Mouse (Mus musculus) kidney, adult 9 months (tissue): ENCODE measurements around the gene Mybph.

Source experiments
- DNase-seq: peaks from one replicate; pipeline ENCODE4 v3.0.0; 2022

Mybph gene

DNA sequence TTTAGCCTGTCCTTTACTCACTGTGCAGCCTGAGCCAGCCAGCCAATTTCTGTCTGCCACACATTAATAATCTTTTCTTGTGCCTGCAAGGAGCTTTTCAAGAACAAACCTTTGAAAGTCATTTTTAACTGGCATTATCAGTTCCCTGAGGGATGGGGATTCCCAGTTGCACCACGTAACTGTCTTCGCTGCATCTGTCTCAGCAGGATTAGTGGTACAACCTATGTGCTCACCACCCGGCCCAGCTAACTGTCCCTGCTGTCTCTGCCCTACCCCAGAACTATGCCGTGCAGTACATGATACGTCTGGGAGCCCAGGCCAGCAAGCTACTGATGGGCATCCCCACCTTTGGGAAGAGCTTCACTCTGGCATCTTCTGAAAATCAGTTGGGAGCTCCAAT is 5.0 kb upstream of the Mybph start:
- no peak for DNase-seq

DNA sequence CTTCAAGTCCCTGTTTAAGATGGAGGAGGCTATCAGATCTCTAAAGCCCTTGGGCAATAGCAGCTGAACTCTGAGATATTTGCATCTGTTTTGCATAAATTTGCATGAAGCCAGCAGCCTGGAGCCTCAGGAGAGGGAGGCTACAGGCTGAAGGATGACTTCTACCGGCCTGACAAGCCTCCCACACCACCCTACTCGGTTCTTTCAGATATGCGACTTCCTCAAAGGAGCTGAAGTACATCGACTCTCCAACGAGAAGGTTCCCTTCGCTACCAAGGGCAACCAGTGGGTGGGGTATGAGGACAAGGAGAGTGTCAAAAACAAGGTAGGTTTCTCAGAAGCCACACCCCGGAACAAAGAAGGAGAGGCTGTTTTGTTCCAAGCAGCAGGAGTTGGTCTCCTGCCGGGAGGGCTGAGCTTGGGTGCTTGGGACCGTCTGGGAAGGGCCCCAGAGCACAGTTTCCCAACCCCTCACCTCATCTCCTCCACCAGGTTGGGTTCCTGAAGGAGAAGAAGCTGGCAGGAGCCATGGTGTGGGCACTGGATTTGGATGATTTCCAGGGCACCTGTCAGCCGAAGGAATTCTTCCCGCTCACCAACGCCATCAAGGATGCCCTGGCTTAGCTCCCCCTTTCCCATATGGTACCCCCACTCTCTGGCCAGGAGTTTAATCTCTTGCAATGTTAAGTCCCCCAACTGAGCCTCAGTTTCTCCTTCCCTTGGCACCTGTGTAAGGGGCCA is 4.1 kb upstream of the Mybph start:
- peak; percentile 12 for DNase-seq

DNA sequence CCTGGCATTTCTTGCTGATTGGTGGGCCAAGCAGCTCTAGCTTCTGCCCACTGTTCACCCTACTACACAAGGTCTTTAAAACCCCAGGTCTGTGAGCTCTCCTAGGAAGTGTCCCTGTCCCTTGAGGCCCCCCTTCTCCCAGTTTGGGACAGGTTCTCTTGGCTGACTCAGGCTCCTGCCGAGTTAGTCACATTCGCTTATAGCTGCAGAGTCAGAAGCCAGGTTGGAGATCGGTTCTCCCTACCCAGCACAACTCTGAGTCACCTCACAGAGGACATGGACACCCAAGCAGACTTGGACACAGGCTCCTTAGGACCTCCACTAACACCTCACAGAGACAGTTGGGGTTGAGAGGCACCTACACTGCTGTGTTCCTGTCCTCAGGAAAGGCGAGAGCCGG is 2.1 kb upstream of the Mybph start:
- no peak for DNase-seq

DNA sequence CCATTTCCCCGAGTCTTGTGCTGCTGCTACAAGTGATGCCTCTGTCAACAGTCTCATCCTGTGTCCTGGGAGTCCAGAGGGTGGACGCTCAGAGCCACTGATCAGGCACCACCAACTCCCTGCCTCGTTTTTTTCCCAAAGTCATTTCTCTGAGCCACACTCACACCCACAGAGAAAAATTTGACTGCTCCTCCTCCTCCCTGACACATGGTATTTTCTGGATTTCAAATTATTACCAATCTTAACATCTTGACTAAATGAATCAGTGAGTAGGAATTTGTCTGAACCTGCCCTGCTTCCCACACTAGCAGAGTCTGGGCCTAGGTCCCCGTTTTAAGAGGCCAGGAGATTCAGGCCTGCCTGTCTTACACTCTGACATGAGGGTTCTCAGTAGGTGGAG is 1.2 kb upstream of the Mybph start:
- no peak for DNase-seq

DNA sequence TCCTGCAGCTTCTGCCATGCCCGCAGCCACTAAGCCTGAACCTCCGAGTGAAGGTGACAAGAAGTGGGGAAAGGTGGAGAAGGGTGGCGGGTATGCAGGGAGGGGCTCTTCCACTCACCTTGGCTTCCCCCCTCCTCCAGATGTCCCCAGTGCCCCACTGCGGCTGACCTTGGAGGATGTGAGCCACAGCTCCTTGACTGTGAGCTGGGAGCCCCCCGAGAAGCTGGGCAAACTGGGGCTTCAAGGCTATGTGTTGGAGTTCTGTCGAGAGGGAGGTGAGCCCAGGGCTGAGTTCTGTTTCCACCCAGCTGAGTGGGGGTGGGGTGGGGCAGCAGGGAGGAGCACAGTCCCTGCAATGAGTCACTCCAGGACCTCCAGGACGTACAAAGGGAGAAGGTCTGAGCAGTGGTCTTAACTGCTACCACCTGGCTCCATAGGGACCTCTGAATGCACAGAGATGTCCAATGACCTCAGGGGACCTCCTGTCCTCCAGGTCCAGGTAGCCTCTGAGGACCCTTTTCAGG is 488 bp downstream of the Mybph start:
- DNase-seq = no peak

DNA sequence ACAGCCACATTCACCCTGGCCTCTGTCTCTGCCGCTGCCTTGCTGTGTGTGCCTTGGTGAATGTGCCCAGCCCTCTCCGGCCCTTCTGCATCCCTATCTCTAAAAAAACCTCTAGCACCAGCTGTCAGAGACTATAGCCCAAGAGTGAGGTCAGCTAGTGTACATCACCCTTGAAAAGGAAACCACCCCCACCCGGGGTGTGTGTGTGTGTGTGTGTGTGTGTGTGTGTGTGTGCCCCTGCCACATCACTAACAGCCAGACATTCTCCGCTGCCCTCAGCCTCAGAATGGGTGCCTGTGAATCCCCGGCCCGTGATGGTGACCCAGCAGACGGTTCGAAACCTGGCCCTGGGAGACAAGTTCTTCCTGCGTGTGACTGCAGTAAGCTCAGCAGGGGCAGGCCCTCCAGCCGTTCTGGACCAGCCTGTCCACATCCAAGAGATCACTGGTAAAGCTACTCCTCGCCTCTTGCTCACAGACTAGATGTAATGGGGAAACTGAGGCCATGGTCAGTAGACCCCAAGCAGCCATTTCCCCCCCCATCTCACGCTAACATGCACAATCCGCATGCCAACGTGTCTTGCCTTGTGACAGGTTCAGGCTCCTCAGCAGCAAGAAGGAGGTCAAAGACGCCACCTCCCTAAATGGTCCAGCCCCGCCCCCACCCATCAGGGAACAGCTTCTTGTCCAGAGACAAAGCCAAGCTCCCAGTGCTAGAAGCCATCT is 1.2 kb downstream of the Mybph start:
- no peak for DNase-seq

DNA sequence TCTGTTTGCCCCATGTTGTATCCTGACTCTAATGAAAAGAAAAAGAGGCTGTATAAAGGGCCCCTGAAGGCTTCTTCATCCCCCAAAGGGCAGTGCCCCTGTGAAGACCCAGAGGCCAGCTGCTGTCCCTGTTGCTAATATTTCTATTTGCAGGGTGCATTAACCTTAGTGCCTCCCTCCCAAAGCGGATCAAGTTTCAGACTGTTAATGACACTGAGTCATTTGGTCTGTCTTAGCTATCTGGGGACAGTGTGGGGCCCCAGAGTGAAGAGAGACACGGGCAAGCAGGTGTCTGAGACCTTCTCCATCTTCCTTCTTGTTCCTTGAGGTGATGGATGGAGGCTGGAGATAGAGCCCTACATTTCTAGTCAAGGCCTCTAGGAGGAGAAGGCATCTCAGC is 1.9 kb downstream of the Mybph start:
- DNase-seq = no peak

DNA sequence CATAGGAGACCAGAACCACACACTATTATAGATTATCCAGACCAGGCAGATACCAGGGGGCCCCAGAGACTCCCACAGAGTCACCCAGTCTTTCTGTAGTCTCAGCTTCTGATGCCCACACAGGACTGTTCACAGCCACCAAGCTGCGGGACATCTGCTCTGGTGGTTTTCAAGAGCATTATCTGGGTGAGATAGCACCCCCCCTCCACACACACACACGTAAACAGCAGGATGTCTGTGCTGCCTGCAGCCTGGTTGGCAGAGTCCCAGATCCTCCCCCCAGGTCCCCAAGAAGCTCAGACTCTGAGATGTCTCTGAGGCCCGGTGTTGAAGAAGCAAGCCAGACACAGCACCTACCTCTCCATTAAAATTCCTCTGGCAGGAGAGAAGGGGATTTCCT is 2.3 kb downstream of the Mybph start:
- no peak for DNase-seq

DNA sequence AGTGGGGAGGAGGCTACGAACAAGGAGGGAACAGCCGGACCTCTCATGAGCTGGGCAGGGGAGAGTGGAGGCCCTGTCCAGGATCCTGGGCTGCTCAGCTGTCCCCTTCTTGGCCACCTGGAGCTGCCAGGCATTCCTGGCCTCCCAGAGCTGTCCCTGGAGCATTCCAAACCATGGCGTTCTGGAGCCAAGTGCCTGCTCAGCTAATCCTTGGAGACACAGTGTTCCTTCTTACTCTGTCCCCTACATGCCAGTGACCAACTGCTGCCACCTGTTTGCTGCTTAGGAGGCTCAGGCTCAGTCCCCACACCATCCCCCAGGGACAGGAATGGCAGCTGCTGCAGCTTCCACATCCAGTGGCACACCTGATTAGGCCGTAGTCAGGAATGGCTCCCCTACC is 2.7 kb downstream of the Mybph start:
- DNase-seq = no peak

DNA sequence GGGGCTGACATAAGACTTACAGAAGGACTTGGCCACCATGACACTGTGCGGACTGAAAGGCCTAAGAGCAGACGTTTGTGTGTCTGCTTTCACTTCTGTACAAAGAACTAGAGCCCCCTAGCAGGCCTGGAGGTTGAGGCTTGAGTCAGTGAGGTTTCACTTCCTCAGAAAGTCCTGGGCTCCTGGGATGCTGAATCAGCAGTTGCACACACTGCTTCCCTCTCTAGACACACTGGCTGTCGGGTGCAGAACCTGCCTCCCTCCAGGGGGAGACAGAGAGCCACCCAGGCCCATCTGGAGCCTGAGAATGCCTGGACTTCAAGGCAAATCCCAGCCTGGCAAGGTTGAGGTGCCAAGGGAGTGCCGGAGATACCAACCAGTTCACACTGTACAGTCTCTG is 3.1 kb downstream of the Mybph start:
- peak; percentile 78 for DNase-seq

DNA sequence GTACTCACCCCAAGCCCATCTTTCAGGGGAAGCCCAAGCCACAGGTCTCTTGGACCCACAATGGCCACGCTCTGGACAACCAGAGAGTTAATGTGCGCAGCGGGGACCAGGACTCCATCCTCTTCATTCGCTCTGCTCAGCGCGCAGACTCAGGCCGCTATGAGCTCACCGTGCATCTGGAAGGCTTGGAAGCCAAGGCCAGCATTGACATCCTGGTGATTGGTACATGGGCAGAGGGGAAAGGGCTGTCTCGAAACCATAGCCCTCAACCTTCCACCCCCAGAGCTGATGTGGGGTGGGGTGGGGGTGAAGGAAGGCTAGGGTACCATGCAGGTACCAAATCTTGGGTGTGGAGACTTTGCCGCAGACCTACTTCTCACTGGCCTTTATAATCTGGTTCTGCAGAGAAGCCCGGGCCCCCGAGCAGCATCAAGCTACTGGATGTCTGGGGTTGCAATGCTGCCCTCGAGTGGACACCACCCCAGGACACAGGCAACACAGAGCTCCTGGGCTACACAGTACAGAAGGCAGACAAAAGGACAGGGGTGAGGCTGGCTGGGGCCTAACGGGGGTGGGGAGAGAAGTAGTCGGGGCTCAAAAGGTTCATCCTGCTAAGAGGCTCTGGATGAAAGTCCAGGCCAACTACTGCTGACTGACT is 4.2 kb downstream of the Mybph start:
- no peak for DNase-seq

DNA sequence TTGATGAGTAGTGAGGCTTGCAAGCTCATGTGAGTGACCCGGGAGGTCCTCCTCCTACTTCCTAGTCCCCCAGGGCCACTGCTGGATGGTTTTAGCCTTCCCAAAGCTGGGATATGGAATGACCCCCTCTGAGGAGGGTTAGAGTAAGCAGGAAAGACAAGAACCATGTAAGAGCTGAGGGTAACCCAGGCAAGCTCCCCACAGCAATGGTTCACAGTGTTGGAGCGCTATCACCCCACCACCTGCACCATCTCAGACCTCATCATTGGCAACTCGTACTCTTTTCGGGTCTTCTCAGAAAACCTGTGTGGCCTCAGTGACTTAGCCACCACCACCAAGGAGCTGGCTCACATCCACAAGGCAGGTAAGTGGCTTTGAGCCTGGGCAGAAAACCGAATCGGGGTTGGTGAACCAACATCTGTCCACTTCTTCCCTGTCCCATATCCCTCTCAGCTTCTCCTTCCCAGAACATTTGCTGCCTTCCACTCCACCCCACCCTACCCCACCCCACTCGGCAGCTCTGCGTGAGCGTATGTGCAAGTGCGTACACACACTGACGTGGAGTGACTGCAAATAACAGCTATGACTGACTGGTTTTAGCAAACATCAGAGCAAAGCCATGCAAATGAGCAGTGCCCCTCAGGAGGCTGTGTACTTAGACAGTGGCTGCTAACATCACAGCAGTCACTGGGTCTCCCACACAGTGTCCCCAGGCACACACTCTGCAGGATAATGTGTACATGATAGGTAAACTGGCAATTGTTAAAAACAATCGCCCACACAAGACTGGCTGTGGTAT is 5.1 kb downstream of the Mybph start:
- DNase-seq = no peak

DNA sequence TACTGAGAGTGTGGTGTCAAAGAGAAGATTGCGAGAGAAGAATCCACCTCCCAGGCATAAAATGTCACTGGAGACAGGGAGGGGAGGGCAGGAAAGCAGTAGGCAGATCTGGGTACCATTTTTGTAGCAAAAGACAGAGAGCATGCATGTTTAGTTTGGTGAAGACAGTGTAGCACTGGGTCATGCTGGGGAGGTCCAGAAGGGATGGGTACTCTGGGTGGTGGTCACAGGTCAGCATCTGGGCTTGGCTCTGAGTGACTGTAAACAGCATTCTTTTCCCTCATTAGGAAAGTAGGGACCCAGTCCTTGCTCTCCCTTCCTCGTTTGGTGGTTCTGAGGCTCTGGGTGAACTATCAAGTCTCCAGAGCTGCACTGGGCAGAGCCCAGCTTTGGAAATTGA is 7.2 kb downstream of the Mybph start:
- DNase-seq = no peak

DNA sequence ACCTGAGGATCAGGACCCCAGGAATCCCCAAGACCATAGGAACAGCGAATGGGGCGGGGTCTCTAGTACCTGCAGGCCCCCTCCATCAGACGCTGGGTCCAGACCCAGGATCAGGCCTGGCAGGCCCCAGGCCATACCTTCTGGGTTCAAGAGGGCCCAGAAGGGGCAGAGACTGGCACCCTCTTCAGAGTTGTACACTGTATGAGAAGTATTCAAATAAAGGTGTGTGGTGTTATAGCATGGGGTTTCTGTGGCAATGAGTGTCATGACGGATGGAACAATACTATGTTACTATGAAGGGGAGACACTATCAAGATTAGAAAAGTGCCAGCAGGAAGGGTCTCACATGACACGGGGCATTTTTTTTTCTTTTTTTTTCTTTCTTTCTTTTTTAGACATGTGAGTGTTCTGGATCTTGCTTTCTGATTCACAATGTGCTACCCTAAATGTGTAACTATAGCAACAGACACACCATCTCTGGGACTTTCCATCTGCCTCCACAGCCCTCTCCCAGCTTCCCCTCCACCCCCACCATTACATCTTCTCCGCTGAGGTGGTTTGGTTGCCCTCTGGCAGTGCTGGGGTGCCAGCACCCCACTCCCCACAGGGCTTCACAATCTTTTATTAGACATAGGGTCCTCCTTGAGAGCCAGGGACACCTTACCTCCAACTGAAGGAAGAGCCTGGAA is 7.9 kb downstream of the Mybph start:
- DNase-seq = no peak

DNA sequence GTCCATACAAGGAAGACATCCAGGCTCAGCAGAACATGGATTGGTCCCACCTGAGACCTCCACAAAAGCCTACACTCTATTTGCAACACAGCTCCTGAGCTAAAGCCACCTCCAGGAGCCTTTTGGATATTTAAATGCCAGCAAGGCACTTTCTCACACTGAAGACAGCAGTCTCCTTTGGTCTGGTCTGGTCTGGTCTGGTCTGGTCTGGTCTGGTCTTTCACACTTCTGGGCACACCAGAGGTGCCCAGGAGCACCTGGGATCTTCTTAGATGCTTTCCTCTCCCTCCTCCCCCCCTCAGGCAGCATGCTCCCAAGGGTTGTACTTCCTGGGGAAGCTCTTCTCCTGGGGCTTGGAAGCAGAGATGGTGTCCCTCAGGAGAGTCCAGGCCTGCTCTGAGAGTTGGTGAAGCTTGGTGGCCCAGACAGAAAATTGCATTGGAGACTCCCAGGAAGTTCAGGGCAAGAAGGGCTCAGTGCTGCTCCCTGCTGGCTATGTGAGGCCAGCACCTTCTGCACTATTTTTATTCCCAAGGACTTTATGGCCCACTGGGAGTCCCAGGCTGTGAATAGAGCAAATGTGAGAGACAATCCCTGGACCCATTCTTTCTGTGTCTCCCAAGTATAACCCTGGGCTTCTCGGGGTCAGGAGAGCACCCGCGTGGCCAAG is 8.6 kb downstream of the Mybph start:
- DNase-seq = peak; percentile 58

DNA sequence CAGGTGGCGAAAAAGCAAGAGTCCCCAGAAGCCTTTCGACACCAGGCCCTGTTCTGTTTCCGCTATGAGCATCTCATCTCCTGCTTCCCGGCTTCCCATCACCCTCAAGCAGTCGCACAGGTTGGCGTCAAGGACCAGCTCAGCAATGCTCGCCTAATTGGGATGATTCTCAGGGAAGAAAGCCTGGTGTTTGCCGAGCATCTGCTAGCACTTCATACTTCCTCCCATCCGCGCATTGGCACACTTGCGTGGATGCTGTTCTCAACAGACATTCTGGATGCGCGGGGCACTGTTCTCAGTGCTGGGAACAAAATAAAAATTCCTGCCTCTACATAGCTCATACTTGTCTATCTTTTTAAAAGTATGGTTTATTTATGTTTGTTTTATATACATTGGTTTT is 11.0 kb downstream of the Mybph start:
- no peak for DNase-seq

DNA sequence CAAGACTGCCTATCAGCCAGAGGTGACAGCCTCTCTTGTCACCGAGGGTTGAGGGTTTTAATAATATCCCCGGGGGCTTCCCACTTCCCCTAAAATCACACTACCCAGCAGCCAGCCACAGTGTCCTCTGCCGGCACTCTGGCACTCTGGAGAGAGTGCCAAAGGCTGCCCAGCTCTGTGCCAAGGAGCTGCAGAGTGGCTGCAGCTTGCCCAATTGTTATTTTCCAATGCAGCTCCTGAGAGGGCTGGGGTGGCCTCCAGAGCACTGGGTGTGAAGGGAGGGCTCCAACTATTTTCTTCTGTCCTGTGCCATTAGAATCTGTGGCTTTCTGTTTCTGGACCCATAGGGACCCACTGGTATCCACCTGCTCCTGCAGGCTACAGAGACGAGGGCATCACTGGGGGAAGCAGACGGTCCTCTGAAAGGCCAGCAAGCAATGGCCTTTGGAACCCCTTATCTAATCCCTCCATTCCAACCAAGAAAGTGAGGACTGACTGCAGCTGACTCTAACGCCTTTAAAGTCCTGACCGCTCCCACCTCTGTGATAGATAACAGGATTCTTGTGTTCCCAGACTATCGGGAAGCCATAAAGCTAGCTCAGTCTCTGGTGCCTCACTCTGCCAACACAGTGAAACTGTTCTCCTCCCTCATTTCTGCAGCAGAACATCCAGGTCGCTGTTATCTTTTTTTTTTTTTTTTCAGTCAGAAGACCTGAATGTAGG is 12.2 kb downstream of the Mybph start:
- DNase-seq = no peak

DNA sequence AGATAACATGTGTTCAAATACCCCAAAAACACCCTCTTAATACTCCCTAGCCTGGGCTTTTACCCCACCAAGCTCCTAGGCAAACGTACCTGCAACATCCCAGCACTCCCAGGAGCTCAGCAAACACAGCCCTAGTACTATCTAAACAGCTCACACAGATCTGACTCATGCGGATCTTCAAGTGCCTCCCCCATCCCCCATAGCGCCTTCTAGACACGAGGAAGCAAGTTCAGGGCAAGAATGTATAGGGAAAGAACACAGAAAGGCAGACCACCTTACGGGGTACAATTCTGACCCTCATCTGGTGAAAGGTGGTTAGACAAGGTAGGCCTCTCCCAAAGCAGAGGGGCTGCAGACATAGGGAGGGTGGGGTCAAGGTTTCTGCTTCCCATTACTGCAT is 12.8 kb downstream of the Mybph start:
- no peak for DNase-seq

DNA sequence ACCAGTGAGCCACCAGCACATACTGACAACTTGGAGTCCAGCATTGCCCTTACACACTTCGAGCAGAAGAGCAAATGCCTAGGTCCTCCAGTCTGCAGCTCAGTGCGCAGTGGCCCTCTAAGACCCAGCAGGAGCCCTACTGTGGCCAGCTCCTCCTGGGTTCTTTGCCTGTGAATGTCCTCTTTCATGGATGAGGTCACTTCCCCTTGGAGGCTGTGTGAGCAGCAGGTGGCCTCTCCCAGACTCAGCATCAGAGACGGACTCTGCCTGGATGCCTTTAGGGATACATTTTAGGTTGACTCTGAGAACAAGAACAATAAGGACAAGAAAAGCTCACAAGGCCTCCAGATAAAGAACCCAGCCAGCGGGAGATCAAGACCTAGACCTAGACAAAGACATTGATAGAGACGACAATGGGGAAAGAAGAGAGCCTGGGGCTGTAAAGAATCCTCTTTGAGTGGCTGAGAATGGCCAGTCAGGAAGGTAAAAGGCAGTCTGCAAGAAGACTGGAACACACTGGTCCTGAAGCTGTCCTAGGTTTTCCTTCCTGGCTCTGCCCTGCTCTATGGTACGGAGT is 17.0 kb downstream of the Mybph start:
- no peak for DNase-seq

DNA sequence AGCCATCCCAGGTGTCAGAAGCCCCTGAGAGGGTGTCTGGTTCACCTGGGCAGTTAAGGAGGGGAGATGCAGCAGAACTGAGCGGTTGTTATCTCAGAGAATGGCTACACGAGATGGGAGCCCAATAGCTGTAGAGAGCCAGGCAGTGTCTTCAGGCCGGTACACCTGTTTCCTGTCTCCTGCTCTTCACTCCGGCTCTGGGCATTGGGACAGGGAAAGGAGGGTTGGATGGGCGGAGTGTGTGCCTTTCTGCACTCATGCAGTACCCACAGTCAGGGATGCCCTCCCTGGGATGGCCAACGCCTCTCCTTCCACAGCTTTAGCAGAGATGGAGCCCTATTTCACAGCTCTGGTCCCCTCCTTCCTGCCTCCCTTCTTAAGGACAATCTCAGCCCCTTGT is 17.8 kb downstream of the Mybph start:
- DNase-seq = no peak

DNA sequence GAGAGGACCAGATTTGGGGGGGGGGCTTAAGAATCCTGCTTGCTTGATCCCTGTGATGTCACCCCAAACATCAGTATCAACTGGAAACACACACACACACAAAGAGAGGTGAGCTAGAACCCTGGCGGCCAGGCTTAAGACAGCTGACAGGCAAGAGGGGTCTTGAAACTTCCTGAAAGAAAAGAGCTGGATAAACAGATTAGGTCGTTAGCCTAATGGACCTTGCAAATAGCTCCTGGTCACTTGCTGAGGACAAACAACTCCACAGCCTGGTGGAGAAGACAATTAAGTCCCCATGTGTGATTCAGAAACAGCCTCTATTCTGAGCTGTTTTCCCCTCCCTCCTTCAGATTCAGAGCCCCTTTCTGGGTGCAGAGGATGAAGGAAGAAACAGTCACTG is 18.4 kb downstream of the Mybph start:
- DNase-seq = no peak
